Mouse (Mus musculus): ENCODE results near the gene Dgkh.

DNA sequence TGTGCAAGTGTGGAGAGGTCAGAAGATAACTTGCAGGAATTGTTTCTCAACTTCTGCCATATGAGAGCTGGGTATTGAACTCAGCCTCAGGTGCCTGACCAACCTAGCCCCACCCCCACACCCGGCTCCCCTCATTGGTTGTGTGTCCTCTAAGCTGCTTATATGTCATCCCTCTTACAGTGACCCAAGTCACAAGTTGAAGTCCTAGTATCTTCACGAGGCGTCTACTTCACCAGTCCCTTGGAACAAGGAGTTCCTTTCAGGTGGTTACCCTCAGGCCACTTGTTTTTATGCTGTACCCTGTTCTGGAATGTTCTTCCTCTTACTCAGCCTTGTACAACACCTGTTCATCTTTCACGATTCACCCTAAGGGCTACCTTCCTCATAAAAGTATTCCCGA, 2.0 kb upstream of the Dgkh start:
- no peak for TF ChIP-seq POLR2A (IDR thresholded peaks at IDR 0.05; ENCODE audit: insufficient read depth, low read depth, low read length)
- TF ChIP-seq CTCF (IDR thresholded peaks at IDR 0.05; ENCODE audit: insufficient read depth, low read depth, low read length) = no peak

Data from olfactory bulb, adult 2 months (tissue).